Mouse (Mus musculus) cerebral cortex, adult 2 months (tissue): ENCODE results near the gene Stub1.

Experiments used
- WGBS: fragments of 180-500 bp; shearing (Covaris S2); methylation state at CpG from one replicate; pipeline ENCODE4 v1.1.7; 2018; 5-methylcytosine and 5-hydroxymethylcytosine counted together

Stub1 gene

GRCm38 (mm10) chr17:25836397-25837075 lies 3.3 kb upstream of the Stub1 start:
- 11% methylated on average over 23 of the region's 23 CpGs for WGBS

GRCm38 (mm10) chr17:25835816-25836215 lies 2.6 kb upstream of the Stub1 start:
- 94% methylated on average over 16 of the region's 16 CpGs for WGBS

GRCm38 (mm10) chr17:25835301-25835700 lies 2.1 kb upstream of the Stub1 start:
- WGBS: 91% methylated on average over 7 of the region's 7 CpGs

GRCm38 (mm10) chr17:25834595-25835222 lies 1.5 kb upstream of the Stub1 start:
- 74% methylated on average over 12 of the region's 12 CpGs for WGBS

GRCm38 (mm10) chr17:25833961-25834594 lies 874 bp upstream of the Stub1 start:
- WGBS: 25% methylated on average over 6 of the region's 6 CpGs

GRCm38 (mm10) chr17:25832436-25833290 lies 541 bp downstream of the Stub1 start:
- WGBS: under 1% methylated on average over 77 of the region's 77 CpGs

GRCm38 (mm10) chr17:25831451-25832281 lies 1.5 kb downstream of the Stub1 start:
- 41% methylated on average over 21 of the region's 21 CpGs for WGBS

- WGBS: 83% methylated on average over 14 of the region's 14 CpGs
Observed at GRCm38 (mm10) chr17:25830806-25831431, 2.3 kb downstream of the Stub1 start.

GRCm38 (mm10) chr17:25830200-25830753 lies 2.9 kb downstream of the Stub1 start:
- WGBS: 68% methylated on average over 4 of the region's 4 CpGs

- WGBS: 21% methylated on average over 8 of the region's 8 CpGs
Observed at GRCm38 (mm10) chr17:25829558-25830017, 3.6 kb downstream of the Stub1 start.

GRCm38 (mm10) chr17:25828712-25829557 lies 4.3 kb downstream of the Stub1 start, which contains the start of gene Jmjd8:
Gene Jmjd8, plus strand, starts transcription at chr17:25828867.
- WGBS: under 1% methylated on average over 32 of the region's 32 CpGs

- 77% methylated on average over 8 of the region's 8 CpGs for whole genome bisulfite sequencing
Observed at GRCm38 (mm10) chr17:25828223-25828594, 5.0 kb downstream of the Stub1 start.

- WGBS: 87% methylated on average over 22 of the region's 22 CpGs
Observed at GRCm38 (mm10) chr17:25827546-25828222, 5.5 kb downstream of the Stub1 start.

GRCm38 (mm10) chr17:25827011-25827410 lies 6.2 kb downstream of the Stub1 start:
- 97% methylated on average over 13 of the region's 13 CpGs for WGBS

- 93% methylated on average over 27 of the region's 27 CpGs for WGBS
Observed at GRCm38 (mm10) chr17:25825984-25826570, 7.1 kb downstream of the Stub1 start.

- 88% methylated on average over 6 of the region's 6 CpGs for WGBS
Observed at GRCm38 (mm10) chr17:25825311-25825710, 7.9 kb downstream of the Stub1 start.

- 70% methylated on average over 16 of the region's 17 CpGs for WGBS
Observed at GRCm38 (mm10) chr17:25824362-25825142, 8.7 kb downstream of the Stub1 start.
